Mouse (Mus musculus) retina, postnatal 1 day (tissue): ENCODE measurements around the gene Cenpf.
"Not testable (repeated sequence)": the region's sequence is repeated elsewhere in the genome, so short reads cannot be mapped to it uniquely, and the experiment has no call there.

Experiments
- DNase-seq: peaks from one replicate; pipeline ENCODE4 v3.0.0-alpha.2; 2012

Gene Cenpf

DNA sequence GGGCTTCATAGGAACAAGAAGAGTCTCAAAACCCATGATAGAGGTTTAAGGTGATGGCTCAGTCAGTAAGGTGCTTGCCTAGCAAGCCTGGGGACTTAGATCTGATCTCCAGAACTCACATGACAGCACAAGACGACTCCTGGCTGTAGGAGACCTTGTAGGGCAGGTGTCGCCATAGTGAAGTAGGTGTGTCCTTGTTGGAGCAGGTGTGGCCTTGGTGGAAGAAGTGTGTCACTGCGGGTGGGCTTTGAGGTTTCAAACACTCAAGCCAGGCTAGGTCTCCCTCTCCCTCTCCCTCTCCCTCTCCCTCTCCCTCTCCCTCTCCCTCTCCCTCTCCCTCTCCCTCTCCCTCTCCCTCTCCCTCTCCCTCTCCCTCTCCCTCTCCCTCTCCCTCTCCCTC lies 4.6 kb upstream of the Cenpf start:
- not testable (repeated sequence) for DNase-seq

DNA sequence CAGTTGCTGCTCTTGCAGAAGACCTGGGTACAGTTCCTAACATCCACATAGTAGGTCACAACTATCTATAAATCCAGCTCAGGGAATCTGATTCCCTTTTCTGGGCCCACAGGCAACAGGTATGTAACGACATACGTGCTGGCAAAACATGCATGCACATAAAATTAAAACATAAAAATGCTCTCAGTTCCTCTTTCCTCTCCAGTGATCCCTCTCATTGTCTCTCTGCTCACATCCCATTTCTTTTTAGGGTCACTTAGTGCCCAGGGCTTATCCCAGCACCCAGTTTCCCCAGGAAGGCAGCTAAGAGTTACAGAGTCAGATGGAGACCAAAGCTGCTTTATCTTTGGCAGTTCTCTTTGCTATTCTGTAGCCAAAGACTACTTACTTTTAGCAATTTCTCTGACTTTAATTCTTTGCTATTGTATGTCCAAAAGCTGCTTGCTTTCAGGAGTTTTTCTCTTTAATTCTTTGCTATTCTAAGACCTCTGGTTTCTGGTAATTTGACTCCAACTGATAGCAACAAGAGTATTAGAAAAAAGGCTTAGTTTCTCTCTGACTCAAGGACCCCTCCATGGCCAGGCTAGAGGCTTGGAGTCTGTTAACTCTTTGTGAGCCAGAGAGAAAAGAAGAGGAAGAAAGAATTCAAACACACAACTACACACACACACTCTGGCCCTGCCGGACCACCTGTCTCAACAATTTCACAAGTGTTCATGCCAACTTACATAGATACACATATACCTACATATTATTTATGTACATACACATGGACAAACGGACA lies 1.4 kb upstream of the Cenpf start:
- DNase-seq = no peak

DNA sequence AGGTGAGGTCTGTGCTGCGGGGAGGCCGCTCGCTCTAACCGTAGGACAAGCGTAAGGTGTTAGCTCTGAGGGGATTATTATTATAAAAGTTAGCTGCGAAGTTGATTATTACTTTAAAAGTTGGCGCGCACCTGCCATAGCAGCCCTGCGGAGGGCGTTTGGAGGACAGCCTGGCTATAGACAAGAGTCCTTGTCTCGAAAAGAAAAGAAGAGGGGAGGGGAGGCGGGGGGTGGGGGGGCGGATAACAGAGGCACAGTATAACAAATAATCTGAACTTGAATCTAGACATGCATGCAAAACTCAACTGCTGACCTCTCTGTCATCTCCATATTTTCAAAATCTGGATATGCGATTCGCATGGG lies 483 bp upstream of the Cenpf start:
- no peak for DNase-seq

DNA sequence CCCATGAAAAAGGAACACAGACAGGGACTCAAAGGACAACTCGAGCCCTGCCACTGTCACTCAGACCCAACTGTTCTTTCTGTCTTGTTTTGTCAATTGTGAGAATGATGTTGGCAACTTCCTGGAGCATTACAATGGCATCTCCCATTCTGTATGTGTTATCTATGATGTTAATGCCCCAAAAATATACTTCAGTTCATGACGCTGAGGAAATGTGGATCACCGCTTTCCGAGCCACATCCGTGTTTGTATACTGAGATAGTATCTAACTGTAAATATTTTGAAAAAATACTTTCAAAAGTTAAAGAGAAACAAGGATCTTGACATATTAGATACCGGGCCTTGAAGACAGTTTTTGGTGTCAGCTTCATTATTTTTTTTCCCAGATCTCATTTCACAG lies 1.9 kb downstream of the Cenpf start:
- no peak for DNase-seq

DNA sequence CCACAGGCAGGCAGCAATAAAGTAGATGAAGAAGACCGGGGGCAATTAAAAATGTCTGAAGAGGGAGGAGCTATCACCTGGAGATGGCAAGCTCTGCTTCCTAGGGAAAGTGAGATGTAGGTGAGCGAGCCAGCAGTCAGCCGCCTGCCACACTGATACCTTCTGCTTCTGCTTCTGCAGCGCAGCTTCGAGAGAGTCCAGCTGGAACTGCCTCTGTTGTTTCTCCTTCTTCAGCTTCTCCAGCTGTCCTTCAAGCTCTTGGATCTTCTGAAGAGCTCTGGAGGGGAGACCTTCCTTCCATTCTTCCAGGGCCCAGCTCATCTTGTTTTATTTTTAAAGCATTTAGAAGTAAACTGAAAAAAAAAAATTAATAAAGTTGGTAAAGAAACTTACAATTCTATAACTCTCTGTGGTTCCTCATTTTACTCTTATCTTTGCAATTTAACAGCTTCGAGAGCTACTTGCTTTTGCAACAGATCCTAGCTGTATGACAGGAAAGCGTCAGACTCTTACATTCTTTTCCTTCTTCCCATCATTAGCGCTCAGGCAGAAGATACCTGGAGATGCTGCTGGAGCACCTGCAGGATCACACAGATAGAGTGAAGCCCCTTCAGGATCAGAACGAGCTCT lies 3.0 kb downstream of the Cenpf start:
- no peak for DNase-seq

DNA sequence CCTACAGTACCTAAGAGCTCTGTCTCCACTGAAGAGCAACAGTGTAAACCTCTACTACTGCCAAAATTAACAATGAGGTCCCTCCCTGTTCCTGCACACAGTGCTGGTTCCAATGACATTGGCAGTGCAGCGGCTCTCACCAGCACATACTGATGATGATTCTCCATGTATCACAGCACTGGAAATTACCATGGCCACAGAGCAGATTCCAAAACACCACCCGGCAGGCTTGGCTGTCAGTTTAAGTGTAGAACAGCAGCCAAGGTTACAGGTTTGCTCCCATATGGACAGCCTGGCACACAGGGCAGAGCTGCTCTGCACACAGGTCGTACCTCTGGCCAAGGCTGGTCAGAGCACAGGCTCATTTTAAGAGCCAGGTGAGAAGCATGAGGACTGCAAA lies 8.3 kb downstream of the Cenpf start:
- no peak for DNase-seq

DNA sequence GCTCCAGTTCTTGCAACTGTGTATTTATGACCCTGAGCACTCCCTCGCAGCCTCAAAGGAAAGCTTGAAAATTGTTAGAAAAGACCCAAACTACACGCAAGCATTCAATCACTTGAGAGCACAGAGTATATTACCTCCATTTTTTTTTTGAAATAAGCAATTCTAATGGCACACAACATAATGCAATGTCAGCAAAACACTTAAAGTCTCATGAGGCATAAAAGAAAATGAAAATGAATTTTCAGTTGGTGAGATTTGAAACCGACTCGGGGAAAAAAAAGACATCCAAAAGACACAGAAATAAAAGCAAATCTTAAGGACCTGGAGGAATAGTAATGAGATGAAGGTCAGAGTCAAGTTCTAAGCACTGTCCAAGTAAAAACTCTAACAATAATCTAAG lies 11.9 kb downstream of the Cenpf start:
- DNase-seq = no peak

DNA sequence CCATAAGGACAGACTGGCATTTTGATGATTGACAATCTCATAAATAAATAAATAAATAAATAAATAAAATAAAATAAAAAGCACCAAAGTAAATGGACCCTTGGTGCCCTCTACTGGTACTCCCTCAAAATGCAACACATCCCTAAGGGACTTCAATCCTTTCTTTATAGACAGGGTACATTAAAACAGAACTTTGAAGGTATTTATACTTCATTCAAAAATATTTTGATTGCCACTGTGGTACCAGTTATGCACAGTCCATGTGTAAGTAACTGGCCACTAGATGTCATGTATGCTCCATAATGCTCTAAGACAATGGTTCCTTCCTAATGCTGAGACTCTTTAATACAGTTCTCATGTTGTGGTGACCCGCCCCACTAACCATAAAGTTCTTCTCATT lies 12.5 kb downstream of the Cenpf start:
- DNase-seq = peak; percentile 33

DNA sequence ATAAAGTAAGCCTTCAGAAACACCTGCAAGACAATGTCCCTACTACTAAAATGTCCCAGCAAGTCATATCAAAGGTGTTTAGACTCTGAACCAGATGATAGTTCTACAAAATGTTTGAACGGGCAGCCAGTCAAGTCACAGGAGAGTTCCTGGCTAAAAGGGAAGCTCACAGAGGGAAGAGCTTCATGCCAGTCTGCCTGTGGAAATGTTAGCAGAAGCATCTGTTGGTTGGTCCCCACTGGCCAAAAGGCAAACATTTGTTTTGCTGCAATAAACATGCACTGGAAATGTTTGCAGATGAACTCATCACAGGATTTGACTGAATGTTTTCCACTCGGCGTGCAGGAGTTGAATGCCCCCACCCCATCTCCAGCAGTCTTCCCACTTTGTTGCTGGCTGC lies 21.9 kb downstream of the Cenpf start:
- DNase-seq = no peak

DNA sequence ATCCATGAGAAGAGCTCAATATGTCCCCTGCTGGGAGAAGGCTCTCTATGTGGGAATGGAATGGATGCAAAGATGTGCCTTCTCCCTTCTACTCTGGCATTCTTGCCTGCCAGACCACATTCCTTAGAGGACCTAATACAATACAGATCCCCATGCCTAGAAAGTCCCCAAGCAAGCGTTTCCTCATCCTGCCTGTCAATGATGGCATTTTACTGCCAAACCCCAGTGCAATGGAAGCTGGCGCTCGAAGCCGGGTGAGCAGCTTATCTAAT lies 23.1 kb downstream of the Cenpf start:
- no peak for DNase-seq

DNA sequence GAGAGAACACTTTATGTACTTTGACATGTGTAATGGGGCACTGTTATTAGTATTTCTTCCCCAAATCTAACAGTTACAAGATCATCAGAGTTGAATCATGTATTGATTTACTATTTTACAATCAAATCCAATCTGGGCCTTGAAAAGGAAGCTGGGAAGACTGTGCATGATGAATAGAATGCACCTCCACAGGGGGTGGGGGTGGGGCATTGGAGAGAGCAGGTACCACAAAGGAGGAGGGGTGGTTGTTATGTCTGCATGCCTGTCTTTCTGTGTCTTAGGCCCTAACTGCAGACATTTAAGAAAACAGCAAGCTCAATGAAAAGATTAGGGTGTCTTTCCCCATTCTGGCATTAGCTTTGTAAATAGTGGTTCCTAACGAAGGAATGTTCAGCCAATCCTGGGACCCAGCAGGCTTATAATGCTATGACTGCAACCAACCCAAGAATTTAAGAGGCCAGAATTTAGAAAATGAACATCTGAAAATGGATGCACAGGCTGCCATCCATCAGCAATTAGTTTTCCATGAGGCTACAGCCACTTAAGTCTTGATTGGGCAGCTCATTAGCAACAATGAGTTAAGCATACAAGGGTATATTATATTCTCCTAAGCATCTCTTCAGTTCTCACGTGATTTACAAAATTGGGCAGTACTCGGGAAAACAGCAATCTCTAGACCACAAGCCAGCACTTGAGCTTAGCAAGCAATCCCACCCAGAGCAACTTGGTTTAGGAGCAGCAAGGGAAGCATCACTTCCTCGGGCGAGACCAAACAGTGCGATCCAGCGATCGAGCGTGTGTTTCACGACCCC lies 23.6 kb downstream of the Cenpf start:
- no peak for DNase-seq

DNA sequence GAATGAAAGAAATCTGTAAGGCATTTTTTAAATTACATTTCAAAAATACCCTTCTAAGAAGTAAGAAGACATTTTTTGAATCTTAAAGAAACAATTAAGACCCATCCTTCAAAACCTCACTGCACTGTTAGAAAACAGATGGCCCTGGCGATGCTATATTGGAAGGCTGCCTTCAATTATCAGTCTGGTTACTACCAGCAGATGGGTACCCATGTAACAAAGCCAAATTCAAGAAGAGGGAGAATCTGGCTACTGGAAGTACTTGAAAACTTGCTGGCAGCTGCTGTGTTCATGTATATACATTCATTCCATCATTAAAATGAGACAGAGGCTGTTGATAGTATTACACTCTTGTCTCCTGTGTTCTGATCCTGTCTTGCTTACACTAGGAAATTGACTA lies 24.4 kb downstream of the Cenpf start:
- no peak for DNase-seq

DNA sequence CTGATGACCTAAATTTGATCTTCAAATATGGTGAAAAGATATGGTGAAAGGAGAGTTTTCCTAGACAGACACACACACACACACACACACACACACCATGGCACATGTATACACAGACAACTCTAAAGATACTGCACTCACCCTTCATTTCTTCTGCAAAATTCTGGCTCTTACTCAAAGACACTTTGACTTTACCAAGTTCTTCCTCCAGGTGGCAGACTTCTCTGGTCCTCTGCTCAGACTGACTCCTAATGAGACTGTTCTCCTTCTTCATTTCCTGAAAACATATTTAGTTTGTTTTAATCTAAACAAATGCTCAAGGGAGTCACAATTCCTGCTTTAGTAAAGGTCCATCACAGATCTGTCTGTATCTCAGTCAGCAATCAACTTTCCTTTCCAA lies 26.0 kb downstream of the Cenpf start:
- DNase-seq = peak; percentile 58

DNA sequence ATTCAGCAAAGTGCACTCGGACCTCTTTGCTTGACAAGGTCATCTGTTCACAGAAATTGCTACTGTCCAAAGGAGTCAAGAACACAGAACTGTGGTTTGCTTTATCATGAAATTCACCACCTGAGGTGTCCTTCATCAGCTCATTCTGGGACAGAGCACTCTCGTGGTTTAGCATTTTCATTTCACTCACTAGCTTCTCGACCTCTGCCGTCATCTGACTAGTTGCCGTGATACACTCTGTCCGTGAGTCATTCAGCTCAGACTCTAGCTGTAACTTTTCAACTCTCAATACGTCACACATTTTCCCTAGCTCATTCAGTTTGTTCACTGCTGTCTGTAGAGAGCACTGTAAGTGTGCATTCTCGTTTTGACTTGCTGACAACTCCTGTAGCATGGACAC lies 30.5 kb downstream of the Cenpf start:
- DNase-seq = no peak

DNA sequence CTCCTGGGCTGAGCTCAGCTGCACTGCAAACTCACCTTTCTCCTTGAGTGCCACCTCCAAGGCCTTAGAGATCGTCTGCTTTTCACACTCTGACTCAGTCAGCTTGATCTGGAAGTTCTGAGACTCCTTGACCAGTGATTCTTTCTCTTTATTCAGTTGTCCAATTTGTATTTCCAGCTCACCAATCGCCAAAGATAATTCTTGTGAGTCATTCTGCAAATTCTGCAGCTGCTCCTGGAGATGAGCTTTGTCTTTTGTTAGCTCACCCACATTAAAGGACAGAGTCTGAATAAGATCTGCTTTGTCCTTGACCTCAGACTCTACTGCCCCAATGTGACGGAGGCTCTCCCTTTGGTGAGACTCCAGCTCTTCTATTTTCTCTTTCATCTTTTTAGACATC lies 34.1 kb downstream of the Cenpf start:
- DNase-seq = no peak

DNA sequence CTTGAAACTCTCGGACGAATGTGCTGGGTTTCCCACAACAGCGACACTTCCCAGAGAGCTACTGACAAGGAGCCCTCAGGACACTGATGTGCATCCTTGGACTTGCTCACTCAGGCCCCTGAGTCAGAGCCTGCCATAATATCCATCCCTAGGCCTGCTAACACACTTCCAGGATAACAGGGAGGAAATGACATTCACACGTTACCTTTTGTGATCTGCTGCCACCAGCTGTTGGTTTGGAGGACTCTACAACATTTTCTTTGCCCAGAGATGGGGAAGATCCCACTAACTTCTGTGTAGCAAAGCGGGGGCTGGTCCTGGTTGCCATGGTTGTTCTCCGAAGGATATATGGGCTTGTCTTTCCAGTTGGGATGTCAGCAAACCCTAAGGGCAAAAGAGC lies 41.3 kb downstream of the Cenpf start:
- peak; percentile 33 for DNase-seq

DNA sequence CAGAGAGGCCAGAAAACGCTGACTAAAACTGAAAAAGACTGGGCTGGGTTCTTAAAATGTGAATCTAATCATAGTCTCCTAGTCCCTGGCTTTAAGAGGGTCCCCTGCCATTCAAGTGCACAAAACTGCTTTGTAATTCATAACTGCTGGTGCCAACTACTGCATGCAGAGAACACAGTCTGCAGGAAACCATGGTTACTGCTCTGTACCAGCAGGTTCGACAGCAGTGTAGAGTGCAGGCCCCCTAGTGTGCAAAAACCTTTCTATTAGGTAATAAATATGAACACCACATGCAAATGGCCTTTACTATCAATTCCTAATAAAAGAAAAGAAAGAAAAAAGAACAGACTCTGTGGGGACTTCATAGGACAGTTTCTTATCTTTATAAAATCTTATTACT lies 42.5 kb downstream of the Cenpf start:
- no peak for DNase-seq

DNA sequence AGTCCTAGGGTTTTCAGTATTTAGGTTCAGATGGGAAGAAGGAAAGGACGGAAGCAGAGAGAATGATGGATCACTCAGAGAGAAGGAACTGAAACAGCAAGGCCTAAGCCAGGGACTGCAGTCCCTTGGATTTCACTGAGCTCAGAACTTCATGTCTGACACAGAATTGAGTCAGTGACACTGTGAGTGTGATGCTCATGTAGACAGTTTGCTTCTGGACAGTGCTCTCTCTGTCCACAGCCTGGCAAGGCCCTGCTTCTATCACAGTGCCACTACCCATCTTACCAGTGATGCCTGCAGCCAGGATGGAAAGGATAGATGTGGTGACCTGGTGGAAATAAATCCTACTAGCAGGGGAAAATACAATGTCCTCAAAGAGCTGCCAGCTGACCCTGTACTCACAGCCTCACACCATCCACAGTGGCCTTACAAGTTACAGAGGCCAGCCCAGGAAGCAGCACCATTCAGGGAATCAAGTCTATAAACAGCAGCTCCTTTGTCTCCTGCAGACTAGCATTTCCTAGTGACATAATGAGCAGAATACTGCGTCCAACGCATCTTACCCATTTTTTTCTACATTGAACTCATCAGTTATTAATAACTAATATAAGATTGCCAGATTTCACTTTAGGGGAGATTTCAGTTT lies 43.1 kb downstream of the Cenpf start:
- DNase-seq = no peak

DNA sequence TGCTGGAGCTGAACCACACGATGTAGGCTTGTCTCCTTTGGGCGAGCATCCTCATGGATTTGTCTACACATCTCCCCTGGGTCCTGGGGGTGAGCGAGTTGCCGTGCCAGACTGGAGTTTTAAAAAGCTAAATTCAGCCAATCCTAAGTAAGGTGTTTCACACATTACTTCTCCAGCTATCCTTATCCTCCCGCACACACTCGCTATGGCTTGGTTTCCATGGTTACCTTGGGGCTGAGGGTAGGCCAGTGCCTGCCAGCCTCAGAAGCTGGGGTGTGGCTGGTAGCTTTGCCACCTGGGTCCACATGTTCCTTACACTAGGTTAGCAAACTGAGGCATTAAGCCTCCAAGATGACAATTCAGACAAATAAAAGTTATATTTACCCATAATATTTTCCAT lies 48.3 kb downstream of the Cenpf start:
- no peak for DNase-seq

DNA sequence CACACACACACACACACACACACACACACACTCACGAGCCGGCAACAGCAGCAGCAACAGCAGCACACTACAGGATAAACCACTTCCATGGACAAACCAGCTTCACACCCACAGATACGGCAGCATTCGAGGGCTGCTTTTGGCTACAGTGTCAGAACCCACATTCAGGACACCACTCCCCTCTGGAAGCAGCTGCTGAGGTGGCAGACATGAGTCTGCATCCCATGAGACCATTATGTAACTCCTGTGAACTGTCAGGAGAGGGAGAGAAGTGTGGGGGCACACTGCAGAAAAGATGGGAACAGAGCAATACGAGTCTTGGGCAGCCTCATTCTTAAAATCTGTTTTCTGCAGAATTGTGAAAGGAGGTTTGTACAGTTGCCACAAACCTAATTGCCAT lies 54.1 kb downstream of the Cenpf start:
- DNase-seq = no peak

DNA sequence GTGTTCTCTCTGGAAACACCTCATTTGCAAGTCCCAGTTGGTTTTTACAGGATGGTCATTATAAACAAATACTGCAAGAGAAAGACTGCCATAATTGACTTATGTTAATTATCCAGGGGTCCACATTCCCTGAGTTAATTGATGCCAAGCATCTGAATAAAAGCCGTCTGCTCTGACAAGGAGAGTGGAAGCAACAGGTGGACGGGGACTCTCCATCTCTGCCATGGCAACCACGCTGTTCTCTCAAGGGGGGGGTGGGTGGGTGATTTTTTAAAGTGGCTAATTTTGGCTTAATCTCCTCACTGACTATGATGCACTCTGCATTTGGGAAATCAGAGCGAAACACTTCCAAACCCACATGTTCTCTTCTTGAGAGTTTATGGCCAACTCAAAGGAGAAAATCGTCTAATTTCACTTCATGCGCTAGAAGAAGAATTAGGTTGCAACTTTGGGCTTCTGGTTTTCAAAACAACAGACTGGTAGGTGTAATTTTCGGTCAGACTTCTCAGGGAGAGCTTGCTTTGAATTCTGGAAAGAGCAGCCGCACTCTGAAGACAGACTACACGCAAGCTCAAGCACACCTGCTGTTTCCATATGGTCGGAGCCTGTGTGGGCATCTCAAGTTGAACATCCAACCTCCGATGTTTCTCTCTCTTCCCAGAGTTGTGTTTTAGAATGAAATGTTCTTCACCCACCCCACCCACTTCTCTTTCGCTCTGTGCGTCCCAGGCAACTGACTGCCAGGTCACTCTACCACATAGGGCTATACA lies 55.8 kb downstream of the Cenpf start:
- peak; percentile 48 for DNase-seq

DNA sequence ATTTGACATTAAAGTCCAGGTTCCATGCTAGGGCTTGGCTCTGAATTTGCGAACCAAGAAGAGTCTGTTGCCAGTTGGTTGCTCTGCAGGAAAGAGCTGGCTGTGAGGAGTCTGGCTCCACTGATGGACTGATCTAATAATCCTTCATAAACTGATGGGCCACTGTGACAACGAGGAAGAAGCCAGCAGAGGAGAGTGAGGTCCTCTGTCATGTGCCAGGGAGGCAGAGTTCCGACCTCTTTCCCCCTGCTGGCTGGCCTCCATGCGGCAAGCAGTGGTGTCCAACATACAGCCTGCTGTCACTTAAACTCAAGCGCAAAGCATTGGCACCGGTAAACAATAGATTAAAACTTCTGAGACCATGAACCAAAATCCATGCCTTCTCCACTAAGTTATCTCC lies 57.9 kb downstream of the Cenpf start:
- no peak for DNase-seq
